ENCODE assay signal across 39 mouse cellular contexts in genomic region chr13:113713186-113713585, GRCm38 (mm10). TPM values are rescaled to one million over a fixed set of nuclear protein-coding genes. Genes with fewer than 3 reads are reported as not detected.
"Had no signal": no experiment of that assay in that cellular context is flagged by ENCODE, and none has a peak within 500 bp of the region (broad histone marks: within the 10 kb centered on the region; RNA-seq: fewer than 3 reads in every experiment).

No protein-coding gene starts in this region.

- H3K36me3 ChIP-seq: heart, embryonic 12.5 days; heart, embryonic 13.5 days; heart, embryonic 15.5 days; hindbrain, embryonic 10.5 days; hindbrain, embryonic 12.5 days; hindbrain, embryonic 13.5 days; hindbrain, embryonic 15.5 days; intestine, embryonic 15.5 days; kidney, embryonic 15.5 days had no signal

- H3K27ac ChIP-seq: heart, embryonic 13.5 days; heart, embryonic 15.5 days; hindbrain, embryonic 10.5 days; hindbrain, embryonic 12.5 days; hindbrain, embryonic 13.5 days; hindbrain, embryonic 14.5 days; hindbrain, embryonic 15.5 days; hindbrain, postnatal 0 days; intestine, embryonic 15.5 days; kidney, embryonic 15.5 days; kidney, postnatal 0 days; layer of hippocampus, adult 2 months; left cerebral cortex, adult 2 months had no signal

- ATAC-seq: hindbrain, embryonic 16.5 days; hindbrain, postnatal 0 days; inflammation-experienced regulatory T-cells, adult 6 months; intestine, embryonic 15.5 days; intestine, embryonic 16.5 days; intestine, postnatal 0 days had no signal

- H3K4me3 ChIP-seq: heart, embryonic 12.5 days; heart, embryonic 13.5 days; heart, embryonic 15.5 days; hindbrain, embryonic 10.5 days; hindbrain, embryonic 12.5 days; hindbrain, embryonic 13.5 days; hindbrain, embryonic 15.5 days; intestine, embryonic 15.5 days; kidney, embryonic 15.5 days; layer of hippocampus, adult 2 months; left cerebral cortex, adult 2 months had no signal

- H3K27me3 ChIP-seq: heart, embryonic 12.5 days; heart, embryonic 13.5 days; heart, embryonic 15.5 days; hindbrain, embryonic 12.5 days; hindbrain, embryonic 15.5 days; intestine, embryonic 15.5 days; kidney, embryonic 15.5 days had no signal

- H3K9me3 ChIP-seq: heart, embryonic 15.5 days; hindbrain, embryonic 13.5 days; hindbrain, embryonic 15.5 days; intestine, embryonic 15.5 days; kidney, embryonic 15.5 days had no signal

- DNase-seq: heart, postnatal 10 days; heart, postnatal 14 days; heart, postnatal 36 days; heart, postnatal 4 days; kidney, adult 11 months; kidney, adult 18-20 months; kidney, adult 2 months; kidney, adult 8-10 months; kidney, adult 9 months; kidney, postnatal 10 days; kidney, postnatal 14 days; kidney, postnatal 25 days; kidney, postnatal 36 days; kidney, postnatal 4 days; layer of hippocampus, adult 9-11 months; layer of hippocampus, postnatal 36 days had no signal

- H3K4me1 ChIP-seq: heart, embryonic 12.5 days; heart, embryonic 13.5 days; heart, embryonic 15.5 days; hindbrain, embryonic 10.5 days; hindbrain, embryonic 12.5 days; hindbrain, embryonic 13.5 days; hindbrain, embryonic 15.5 days; intestine, embryonic 15.5 days had no signal

- H3K4me2 ChIP-seq: heart, embryonic 11.5 days; heart, embryonic 12.5 days; heart, embryonic 13.5 days; heart, embryonic 15.5 days; hindbrain, embryonic 12.5 days; hindbrain, embryonic 13.5 days; hindbrain, embryonic 14.5 days; hindbrain, embryonic 15.5 days; intestine, embryonic 15.5 days; kidney, embryonic 15.5 days had no signal

- H3K9ac ChIP-seq: heart, embryonic 12.5 days; heart, embryonic 13.5 days; heart, embryonic 15.5 days; hindbrain, embryonic 12.5 days; hindbrain, embryonic 13.5 days; hindbrain, embryonic 14.5 days; hindbrain, embryonic 15.5 days; intestine, embryonic 15.5 days; kidney, embryonic 15.5 days had no signal

RNA-seq across cellular contexts. Expression of gene Hspb3, which starts 49.7 kb away (rescaled TPM):
- polyA plus RNA-seq: hindbrain, embryonic 10.5 days; hindbrain, embryonic 11.5 days; hindbrain, embryonic 13.5 days; inflammation-experienced regulatory T-cells, adult 6 months; intestine, embryonic 14.5 days; intestine, embryonic 15.5 days; intestine, embryonic 16.5 days; kidney, embryonic 14.5 days; kidney, postnatal 0 days; large intestine, adult 2 months had no signal
